Mouse (Mus musculus) E14TG2a.4 (cell line): ENCODE results near the gene Slc27a3.

Experiments used
- CTCF ChIP-seq: conservative IDR thresholded peaks from 2 replicates; pipeline ENCODE4 v1.5.1; 2014; ENCODE audit warnings: low read length
- NANOG ChIP-seq: IDR thresholded peaks from 2 replicates; pipeline ENCODE4 v1.6.1; 2014; ENCODE audit warnings: borderline replicate concordance, low read length, mixed read lengths
- POU5F1 ChIP-seq: IDR thresholded peaks from 2 replicates; pipeline ENCODE4 v1.6.1; 2014; ENCODE audit warnings: low read length, borderline replicate concordance

GRCm38 (mm10) chr3:90357959-90358358, 31.8 kb downstream of the Slc27a3 start:
- TF ChIP-seq CTCF = no peak
- TF ChIP-seq POU5F1 = no peak
- no peak for TF ChIP-seq NANOG
